Mouse (Mus musculus) spleen, postnatal 14 days (tissue): ENCODE measurements around the gene Stac2.

Experiments
- DNase-seq, 2 experiments: peaks; one replicate each; pipeline ENCODE4 v3.0.0; 2021 to 2022; ENCODE audit warnings: low spot score in 2 of 2

Stac2 gene

GRCm38 (mm10) chr11:98050940-98051339, 2.3 kb downstream of the Stac2 start:
- no peak for DNase-seq

GRCm38 (mm10) chr11:98050520-98050815, 2.8 kb downstream of the Stac2 start:
- DNase-seq: no peak

GRCm38 (mm10) chr11:98049672-98050519, 3.4 kb downstream of the Stac2 start:
- no peak for DNase-seq

DNA sequence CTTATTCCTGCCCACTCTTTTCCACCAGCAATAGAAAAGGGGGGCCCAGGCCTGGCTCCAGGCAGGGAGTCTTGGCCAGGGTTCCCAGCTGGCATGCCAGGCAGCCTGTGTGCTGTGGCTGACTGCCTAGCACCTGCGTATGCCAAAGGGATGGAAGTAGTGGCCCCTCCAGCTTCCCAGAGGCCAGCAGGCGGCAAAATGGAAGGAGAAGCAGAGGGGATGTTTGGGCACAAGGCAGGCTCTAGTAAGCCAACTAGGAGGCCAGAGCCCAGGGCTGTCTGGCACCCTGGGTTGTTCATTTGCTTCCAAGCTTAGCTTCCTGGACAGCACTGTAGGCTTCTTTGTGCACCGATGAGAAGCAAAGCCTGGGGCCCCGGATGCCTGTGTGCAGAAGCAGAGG, 5.5 kb downstream of the Stac2 start:
- DNase-seq: no peak

DNA sequence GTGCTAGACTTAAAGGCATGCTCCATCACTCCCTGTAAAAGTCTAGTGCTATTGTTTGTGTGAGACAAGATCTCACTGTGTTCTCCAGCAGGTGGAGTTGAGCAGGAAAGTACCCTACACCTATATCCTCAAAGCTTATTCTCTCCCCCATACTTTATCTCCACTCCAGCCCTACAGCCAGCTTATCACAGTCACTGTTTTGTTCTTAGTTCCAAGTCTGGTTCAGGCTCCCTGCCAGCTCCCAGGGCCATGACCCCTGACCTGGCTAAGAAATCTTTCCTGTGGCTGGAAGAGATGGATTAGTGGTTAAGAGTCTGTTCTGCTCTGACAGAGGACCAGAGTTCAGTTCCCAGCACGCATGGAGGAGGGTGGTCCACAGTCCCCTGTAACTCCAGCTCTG, 6.8 kb downstream of the Stac2 start:
- no peak for DNase-seq

GRCm38 (mm10) chr11:98045596-98045995, 7.7 kb downstream of the Stac2 start:
- no peak for DNase-seq

- no peak for DNase-seq
These were observed 9.2 kb downstream of the Stac2 start for GRCm38 (mm10) chr11:98044074-98044473.

DNA sequence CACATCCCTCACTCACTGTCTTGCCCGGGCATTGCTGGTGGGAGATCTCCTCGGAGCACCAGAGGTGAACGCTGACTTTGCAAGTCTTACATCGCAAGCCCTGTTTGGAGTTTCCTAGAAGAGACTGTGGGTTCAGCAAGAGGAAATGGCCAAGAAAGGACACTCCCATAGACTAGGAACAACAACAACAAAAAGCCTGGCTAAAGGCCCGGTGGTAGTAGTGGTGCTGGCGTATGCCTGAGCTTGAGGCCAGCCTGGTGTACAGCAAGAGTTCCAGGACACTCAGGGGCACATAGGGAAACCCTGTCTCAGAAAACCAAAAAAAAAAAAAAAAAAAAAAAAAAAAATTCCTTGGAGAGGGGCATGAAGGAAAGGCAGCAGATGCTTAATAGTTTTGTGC, 10.5 kb downstream of the Stac2 start:
- no peak for DNase-seq

DNA sequence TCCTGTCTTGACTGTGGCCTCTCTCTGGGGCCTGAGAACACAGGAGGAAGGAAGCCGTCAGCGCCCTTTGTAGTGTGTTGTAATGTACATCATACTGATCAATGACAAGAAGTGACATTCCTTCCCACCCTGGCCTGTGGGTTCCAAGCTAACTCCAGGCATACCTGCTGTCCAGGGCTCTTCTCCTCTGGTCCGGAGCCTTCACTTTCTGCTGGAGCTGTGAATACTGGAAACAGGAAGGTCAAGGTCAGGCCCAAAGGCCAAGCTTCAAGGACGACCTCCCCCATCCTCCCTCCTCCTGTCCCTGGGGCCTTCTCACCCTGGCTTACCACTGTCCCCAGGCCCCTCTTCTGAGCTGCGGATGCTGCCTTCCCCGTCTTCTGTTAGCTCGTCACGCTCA, 12.3 kb downstream of the Stac2 start:
- no peak for DNase-seq

GRCm38 (mm10) chr11:98037871-98038270, 15.4 kb downstream of the Stac2 start:
- DNase-seq: no peak

DNA sequence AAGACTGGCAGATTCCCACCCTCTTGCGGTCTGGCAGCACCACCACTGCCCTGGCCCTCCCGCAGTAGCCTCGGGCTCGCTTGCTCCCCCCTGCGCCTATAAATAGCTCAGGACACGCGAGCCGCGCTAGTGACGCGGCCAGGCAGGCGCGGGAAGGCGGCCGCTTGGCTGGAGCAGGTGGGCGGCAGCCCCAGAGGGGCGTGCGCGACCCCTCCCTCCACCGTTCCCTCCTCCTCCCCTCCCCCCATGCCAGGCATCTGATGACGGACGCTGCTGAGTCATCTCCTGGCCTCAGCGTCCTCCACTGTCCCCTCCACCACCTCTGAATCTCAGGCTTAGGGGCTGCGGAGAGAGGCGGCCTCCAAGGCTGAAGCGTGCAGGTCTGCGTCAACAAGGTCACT, 17.3 kb downstream of the Stac2 start:
- DNase-seq: no peak

DNA sequence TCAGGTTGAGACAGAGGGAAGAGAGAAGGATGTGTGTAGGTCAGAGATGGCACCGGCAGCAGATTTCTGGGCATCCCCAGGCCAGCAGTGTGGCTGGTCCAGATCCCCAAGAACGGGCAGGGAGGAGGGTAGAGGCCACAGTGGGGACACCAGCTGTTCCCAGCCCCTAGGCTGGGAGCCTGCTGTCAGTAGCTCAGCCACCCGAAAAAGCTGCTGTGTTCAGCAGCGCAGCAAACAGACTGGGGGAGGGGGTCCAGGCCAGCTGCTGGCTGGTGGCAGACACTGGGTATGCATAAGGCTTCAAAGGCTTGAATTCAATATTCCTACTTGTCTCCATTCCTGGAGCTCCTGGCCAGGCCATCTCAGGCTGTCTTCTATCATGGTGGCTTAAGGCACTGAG, 18.4 kb downstream of the Stac2 start:
- DNase-seq: no peak

DNA sequence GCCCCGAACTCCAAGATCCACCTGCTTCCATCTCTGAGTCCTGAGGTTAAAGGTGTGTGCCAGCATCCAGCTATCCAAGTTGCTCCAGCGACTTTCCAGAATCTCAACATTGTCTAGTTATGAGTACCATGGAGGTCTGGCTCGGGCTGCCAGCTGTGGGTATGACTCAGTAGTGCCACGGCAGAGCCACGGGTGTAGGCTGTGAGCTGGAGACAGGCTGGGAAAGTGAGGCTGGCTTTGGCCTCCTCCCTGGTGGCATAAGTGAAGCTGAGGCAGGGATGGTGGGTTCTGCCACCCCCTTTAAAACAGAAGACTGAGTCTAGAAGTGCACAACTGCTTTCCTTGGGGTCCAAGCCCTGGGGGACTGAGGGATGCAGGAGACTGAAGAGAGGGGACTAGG, 19.2 kb downstream of the Stac2 start:
- DNase-seq: no peak

GRCm38 (mm10) chr11:98031443-98031770, 21.9 kb downstream of the Stac2 start:
- DNase-seq: peak; percentile 52 to 74

DNA sequence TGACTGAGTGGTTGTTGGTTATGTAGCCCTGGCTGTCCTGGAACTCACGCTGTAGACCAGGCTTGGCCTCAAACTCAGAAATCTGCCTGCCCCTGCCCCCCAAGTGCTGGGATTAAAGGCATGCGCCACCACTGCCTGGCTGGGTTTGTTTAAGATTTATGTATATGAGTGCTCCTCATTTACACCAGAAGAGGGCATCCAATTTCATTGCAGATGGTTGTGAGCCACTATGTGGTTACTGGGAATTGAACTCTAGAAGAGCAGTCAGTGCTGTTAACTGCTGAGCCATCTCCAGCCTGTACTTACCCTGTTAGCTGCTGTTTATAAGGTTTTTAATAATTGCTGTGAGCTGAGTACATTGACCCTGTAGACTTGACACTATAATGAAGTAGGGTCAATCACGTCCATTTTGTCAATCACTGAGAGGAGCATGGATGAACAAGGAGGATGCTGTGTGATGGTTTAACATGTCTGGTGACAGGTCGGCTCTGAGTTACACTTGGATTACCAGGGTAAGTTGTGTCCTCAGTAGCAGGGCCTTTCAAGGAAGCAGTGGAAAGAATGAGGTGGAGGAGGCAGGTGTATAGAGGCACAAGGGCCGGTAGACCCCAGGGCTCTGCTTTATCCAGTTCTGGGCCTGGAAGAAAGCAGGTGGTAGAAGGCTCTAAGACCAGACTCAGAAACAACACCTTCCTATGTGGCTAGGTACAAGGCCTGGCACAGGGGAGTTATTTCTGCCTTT, 22.4 kb downstream of the Stac2 start:
- no peak for DNase-seq

- no peak for DNase-seq
These were observed 25.5 kb downstream of the Stac2 start for GRCm38 (mm10) chr11:98027785-98028184.

- no peak for DNase-seq
These were observed 26.0 kb downstream of the Stac2 start for GRCm38 (mm10) chr11:98027297-98027688.

- peak; percentile 84 to 91 for DNase-seq
These were observed 26.5 kb downstream of the Stac2 start, which contains the start of gene Rpl19 for GRCm38 (mm10) chr11:98026570-98027296. Rpl19 (plus strand) TSS chr11:98026710.

GRCm38 (mm10) chr11:98026248-98026569, 27.1 kb downstream of the Stac2 start:
- no peak for DNase-seq

GRCm38 (mm10) chr11:98024516-98024915, 28.7 kb downstream of the Stac2 start:
- DNase-seq: no peak

GRCm38 (mm10) chr11:98022555-98023371, 30.5 kb downstream of the Stac2 start, which contains the start of gene Cacnb1:
Cacnb1 (minus strand) TSS chr11:98023034.
- peak in 1 of 2 experiments; percentile 27 for DNase-seq

DNA sequence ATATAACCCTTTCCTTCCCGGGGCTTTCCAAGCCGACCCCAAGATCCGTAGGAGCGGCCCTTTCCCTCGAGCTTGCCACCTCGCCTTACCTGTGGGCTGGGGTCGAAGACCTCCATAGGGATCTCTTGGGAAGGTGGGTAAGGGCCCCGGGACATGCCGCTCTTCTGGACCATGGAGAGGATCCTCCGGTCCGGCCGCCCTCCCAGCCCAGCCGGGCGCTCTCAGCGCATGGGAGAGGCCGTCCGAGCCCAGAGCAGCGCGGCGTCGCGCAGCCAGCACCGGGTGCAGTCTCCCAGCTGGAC, 31.1 kb downstream of the Stac2 start:
- no peak for DNase-seq
